Mouse (Mus musculus) cerebellum, adult 2 months (tissue): Measurements from ENCODE around the gene Srp72.

ENCODE experiments used
- CTCF ChIP-seq: fragments of 200-500 bp; IDR thresholded peaks from 2 replicates; pipeline ENCODE4 v1.5.1; 2011; ENCODE audit warnings: low read depth, mild to moderate bottlenecking, control low read depth, low read length, moderate library complexity, borderline replicate concordance; ENCODE audit not compliant: insufficient read depth
- POLR2A ChIP-seq: fragments of 200-500 bp; IDR thresholded peaks from 2 replicates; pipeline ENCODE4 v1.6.1; 2011; ENCODE audit warnings: low read length, control low read depth, borderline replicate concordance; ENCODE audit not compliant: insufficient read depth

- no peak for TF ChIP-seq CTCF
- TF ChIP-seq POLR2A = no peak
These were observed 20.1 kb upstream of the Srp72 start for GRCm38 (mm10) chr5:76954271-76954900.
